31 mouse cellular contexts compared by ENCODE assay signal in the genomic region with DNA sequence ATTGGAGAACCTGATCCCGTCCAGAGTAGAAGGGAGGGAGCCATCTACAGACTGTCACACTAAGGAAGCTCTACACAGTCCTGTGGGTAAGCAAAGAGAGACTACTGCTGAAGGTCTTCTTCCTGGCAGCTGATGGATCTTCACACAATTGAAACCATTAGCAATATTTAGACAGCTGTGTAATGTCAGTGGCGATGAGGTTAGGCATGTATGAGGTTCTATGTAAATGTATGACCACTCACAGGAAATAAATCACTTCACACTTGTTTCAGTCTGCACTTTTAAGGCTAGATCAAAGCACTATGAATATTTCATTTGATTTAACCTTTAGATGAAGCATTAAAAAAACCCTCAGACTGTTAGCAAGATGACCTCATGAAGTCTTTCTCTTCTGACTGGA. TPM values are rescaled to one million over a fixed set of nuclear protein-coding genes. Genes with fewer than 3 reads are reported as not detected.
DNase-seq lines count a peak whose midpoint lies in the region; ATAC-seq and TF ChIP-seq lines count a peak whose summit lies in the region.
"Had no signal": no experiment of that assay in that cellular context is flagged by ENCODE, and none has a peak within 500 bp of the region (broad histone marks: within the 10 kb centered on the region; RNA-seq: fewer than 3 reads in every experiment).

No protein-coding gene starts in this region.

- 39% methylated on average over 2 of the region's 2 CpGs for WGBS in lung, postnatal 0 days
- WGBS in neural tube, embryonic 15.5 days = 77% methylated on average over 2 of the region's 2 CpGs

- H3K27ac ChIP-seq in lung, postnatal 0 days (ENCODE audit: low read length) = no peak overlapping the region
- H3K27ac ChIP-seq in CH12.LX (ENCODE audit: insufficient read depth, low read depth) = peak overlapping the region; percentile 21
- no peak overlapping the region for H3K27ac ChIP-seq in neural tube, embryonic 15.5 days (replicated peaks)
- H3K27ac ChIP-seq: heart, adult 2 months; hindbrain, embryonic 14.5 days; kidney, embryonic 15.5 days; layer of hippocampus, adult 2 months; limb, embryonic 13.5 days; macrophage; neural tube, embryonic 12.5 days had no signal

- dilution Hi-C loops in CH12.LX (cut with MboI; ENCODE audit: extremely low pct_ligation_motif_present, extremely low pct_unique_long_range_greater_than_20kb, low sequenced_read_pairs) = no loop called here

- H3K9me3 ChIP-seq in lung, postnatal 0 days (ENCODE audit: low read length) = no peaks in the 10 kb centered on the region
- H3K9me3 ChIP-seq in CH12.LX (replicated peaks; ENCODE audit: low read length) = no peaks in the 10 kb centered on the region
- H3K9me3 ChIP-seq in neural tube, embryonic 15.5 days (replicated peaks) = no peaks in the 10 kb centered on the region
- H3K9me3 ChIP-seq: heart, embryonic 12.5 days; kidney, embryonic 15.5 days; limb, embryonic 13.5 days; neural tube, embryonic 12.5 days had no signal

- TF ChIP-seq POLR2A in CH12.LX (IDR thresholded peaks at IDR 0.05; ENCODE audit: low read depth, low read length) = no peak

- ATAC-seq in lung, postnatal 0 days = peak; percentile 82
- 0 out of 2 replicates have a peak, but pooled peaks have one; percentile 20 for ATAC-seq in megakaryocyte, adult 5-6 weeks (ENCODE audit: poor library complexity, severe bottlenecking)
- ATAC-seq in neural tube, embryonic 15.5 days (ENCODE audit: low FRiP score) = no peak
- ATAC-seq: forebrain, embryonic 14.5 days; midbrain, embryonic 16.5 days had no signal

- no peaks in the 10 kb centered on the region for H3K27me3 ChIP-seq in lung, postnatal 0 days (replicated peaks; ENCODE audit: insufficient read depth, low read length)
- no peaks in the 10 kb centered on the region for H3K27me3 ChIP-seq in CH12.LX (replicated peaks)
- H3K27me3 ChIP-seq in neural tube, embryonic 15.5 days (replicated peaks) = no peaks in the 10 kb centered on the region
- H3K27me3 ChIP-seq: heart, embryonic 12.5 days; kidney, embryonic 15.5 days; limb, embryonic 13.5 days; neural tube, embryonic 12.5 days had no signal

- TF ChIP-seq CTCF in lung, postnatal 0 days (IDR thresholded peaks at IDR 0.05) = no peak
- no peak for TF ChIP-seq CTCF in CH12.LX (conservative IDR thresholded peaks at IDR 0.05 in 1 of 2, IDR thresholded peaks at IDR 0.05 in 1 of 2; ENCODE audit: low read depth in 2 of 2, low read length in 2 of 2)

- H3K4me1 ChIP-seq in lung, postnatal 0 days (ENCODE audit: insufficient read depth, low read depth, low read length) = no peaks in the 10 kb centered on the region
- H3K4me1 ChIP-seq in CH12.LX (ENCODE audit: control insufficient read depth in 1 of 2, insufficient read depth in 2 of 2) = peaks cover 13 to 63% of the 10 kb centered on the region in 2 experiments
- no peaks in the 10 kb centered on the region for H3K4me1 ChIP-seq in neural tube, embryonic 15.5 days
- H3K4me1 ChIP-seq: kidney, embryonic 15.5 days; limb, embryonic 13.5 days; neural tube, embryonic 12.5 days had no signal

- DNase-seq in lung, postnatal 0 days (ENCODE audit: low spot score) = peak; percentile 70
- no peak for DNase-seq in lung, postnatal 4 days
- peak; percentile 40 for DNase-seq in CH12.LX (ENCODE audit: extremely low read depth)
- DNase-seq in thymus, postnatal 14 days = no peak
- DNase-seq: adrenal gland, postnatal 10 days; B cell, adult 2 months; cerebellum, adult 8-10 months; cerebellum, postnatal 25 days; gastrocnemius, postnatal 25 days; heart, adult 2 months; kidney, adult 18-20 months; kidney, postnatal 36 days; right cerebral cortex, postnatal 4 days had no signal

- peak; percentile 35; the same call in 1 of the 2 replicates for TF ChIP-seq EP300 in lung, postnatal 0 days (IDR thresholded peaks at IDR 0.05)
- peak; percentile 47 for TF ChIP-seq EP300 in CH12.LX (IDR thresholded peaks at IDR 0.05; ENCODE audit: low read length)

- in situ Hi-C loops in CH12.LX (cut with MboI; ENCODE audit: low pct_ligation_motif_present, low pct_unique_long_range_greater_than_20kb, low sequenced_read_pairs) = no loop called here

- no peak for TF ChIP-seq RAD21 in CH12.LX (IDR thresholded peaks at IDR 0.05; ENCODE audit: low read depth, low read length)

- no peak overlapping the region for H3K4me3 ChIP-seq in lung, postnatal 0 days (ENCODE audit: low read depth, low read length)
- no peak overlapping the region for H3K4me3 ChIP-seq in CH12.LX (replicated peaks in 1 of 3; ENCODE audit: low read depth in 2 of 3, low read length in 2 of 3, poor library complexity in 1 of 3)
- no peak overlapping the region for H3K4me3 ChIP-seq in neural tube, embryonic 15.5 days (replicated peaks)
- H3K4me3 ChIP-seq: heart, adult 2 months; heart, embryonic 12.5 days; kidney, embryonic 15.5 days; layer of hippocampus, adult 2 months; limb, embryonic 13.5 days; neural tube, embryonic 12.5 days had no signal

- H3K79me2 ChIP-seq in CH12.LX (replicated peaks; ENCODE audit: control insufficient read depth, extremely low read depth, insufficient read depth, poor library complexity, severe bottlenecking) = no peaks in the 10 kb centered on the region

- no peak overlapping the region for H3K4me2 ChIP-seq in lung, postnatal 0 days (replicated peaks; ENCODE audit: low read depth, low read length)
- no peak overlapping the region for H3K4me2 ChIP-seq in CH12.LX (ENCODE audit: insufficient read depth, low read depth, poor library complexity, severe bottlenecking)
- no peak overlapping the region for H3K4me2 ChIP-seq in neural tube, embryonic 15.5 days
- H3K4me2 ChIP-seq: heart, embryonic 12.5 days; hindbrain, embryonic 14.5 days; kidney, embryonic 15.5 days; limb, embryonic 13.5 days; liver, embryonic 11.5 days; midbrain, embryonic 11.5 days; neural tube, embryonic 12.5 days had no signal

- H3K9ac ChIP-seq in lung, postnatal 0 days (replicated peaks; ENCODE audit: low read depth) = no peak overlapping the region
- no peak overlapping the region for H3K9ac ChIP-seq in CH12.LX (ENCODE audit: insufficient read depth, low read depth)
- H3K9ac ChIP-seq in neural tube, embryonic 15.5 days (replicated peaks) = no peak overlapping the region
- H3K9ac ChIP-seq: heart, embryonic 12.5 days; hindbrain, embryonic 14.5 days; kidney, embryonic 15.5 days; limb, embryonic 13.5 days; neural tube, embryonic 12.5 days had no signal

- no peaks in the 10 kb centered on the region for H3K36me3 ChIP-seq in lung, postnatal 0 days (ENCODE audit: insufficient read depth, low read length)
- H3K36me3 ChIP-seq in CH12.LX (replicated peaks in 1 of 2; ENCODE audit: control insufficient read depth in 1 of 2, insufficient read depth in 1 of 2, low read length in 1 of 2) = peaks cover 0 to 3% of the 10 kb centered on the region in 2 experiments
- no peaks in the 10 kb centered on the region for H3K36me3 ChIP-seq in neural tube, embryonic 15.5 days
- H3K36me3 ChIP-seq: neural tube, embryonic 12.5 days had no signal

TF ChIP-seq in CH12.LX, 34 proteins besides CTCF, POLR2A, EP300 and RAD21:
- no peak for TF ChIP-seq GABPA (IDR thresholded peaks at IDR 0.05; ENCODE audit: insufficient replicate concordance, low read depth, low read length)
- TF ChIP-seq MAZ (IDR thresholded peaks at IDR 0.05; ENCODE audit: low read depth, low read length) = no peak
- peak; percentile 53; the same call in 1 of the 2 replicates for TF ChIP-seq ETS1 (conservative IDR thresholded peaks at IDR 0.05; ENCODE audit: low read depth, low read length)
- peak; percentile 39; the same call in 1 of the 2 replicates for TF ChIP-seq BHLHE40 (IDR thresholded peaks at IDR 0.05; ENCODE audit: low read depth, low read length)

RNA-seq across cellular contexts. Expression of a gene that starts 30.2 kb away (rescaled TPM):
- polyA plus RNA-seq in lung, postnatal 0 days (2015; fragmentation: Nextera tagmentation; extraction: Ambion mirVana) = 0.08 TPM in 2 replicates
- total RNA-seq in CH12.LX (2012; rRNA removed) (1.2 and 1.4 TPM in 2 replicates), CH12.LX (2014; rRNA removed) (1.5 TPM in 2 replicates)
- polyA plus RNA-seq in CH12.LX (2012; ENCODE audit: insufficient read length, low read depth) = 0.99 and 1.2 TPM in 2 replicates
- 1.0 and 3.6 TPM in 2 replicates for total RNA-seq in megakaryocyte, adult 5-6 weeks (2015)
- total RNA-seq in megakaryocyte, adult 5-6 weeks (2017) = 2.2 and 3.7 TPM in 2 replicates
- 2.1 TPM in 1 of 2 replicates, not detected in the other for polyA plus RNA-seq in neural tube, embryonic 15.5 days (2015; fragmentation: Nextera tagmentation; extraction: Ambion mirVana)
- total RNA-seq: heart, adult 2 months; layer of hippocampus, adult 2 months; layer of hippocampus, postnatal 25 days; left cerebral cortex, adult 8-10 months; left cerebral cortex, postnatal 36 days had no signal
- polyA plus RNA-seq: embryonic facial prominence, embryonic 11.5 days; forebrain, embryonic 14.5 days; heart, postnatal 0 days; hindbrain, embryonic 14.5 days; kidney, embryonic 15.5 days; midbrain, embryonic 11.5 days; midbrain, embryonic 16.5 days; neural tube, embryonic 12.5 days had no signal

Comparison
In these comparisons a context has a peak if more than half of its experiments do, and no peak if none do; other contexts are left out.
1. DNase-seq: peak in lung, postnatal 0 days (single experiment) and CH12.LX (single experiment); none in lung, postnatal 4 days (0 of 2) and thymus, postnatal 14 days (single experiment).